20 mouse cellular contexts compared by ENCODE assay signal in the genomic region with DNA sequence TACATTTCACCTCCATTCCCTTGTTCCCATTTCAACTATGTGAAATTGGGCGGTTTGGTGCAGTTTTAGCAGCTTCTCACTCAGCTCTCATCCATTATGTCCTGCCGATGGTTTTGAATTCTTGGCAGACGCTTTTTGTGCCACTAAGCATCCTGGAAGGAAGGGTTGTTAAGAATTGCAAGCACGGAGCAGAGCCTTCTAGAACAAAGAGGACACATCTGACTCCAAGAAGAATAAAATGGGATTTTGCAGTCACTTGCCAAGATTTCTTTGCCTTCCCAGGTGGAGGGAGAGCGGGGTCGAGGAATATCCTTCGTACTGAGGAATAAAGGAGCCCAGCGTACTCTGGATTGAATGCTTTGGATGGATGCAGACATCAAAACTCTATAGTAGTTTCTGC.
DNase-seq lines count a peak whose midpoint lies in the region; ATAC-seq and TF ChIP-seq lines count a peak whose summit lies in the region.
"Had no signal": no experiment of that assay in that cellular context is flagged by ENCODE, and none has a peak within 500 bp of the region (broad histone marks: within the 10 kb centered on the region; RNA-seq: fewer than 3 reads in every experiment).

No protein-coding gene starts in this region.

- no peak for TF ChIP-seq CTCF in left cerebral cortex, adult 2 months (IDR thresholded peaks at IDR 0.05)

- H3K27ac ChIP-seq in hindbrain, embryonic 15.5 days (replicated peaks), result 0 out of 2 replicates have a peak overlapping the region, but pooled peaks have one; percentile 20
- H3K27ac ChIP-seq in hindbrain, embryonic 11.5 days (ENCODE audit: low read depth, low read length), result no peak overlapping the region
- peak overlapping the region; percentile 54 for H3K27ac ChIP-seq in hindbrain, embryonic 16.5 days (ENCODE audit: low read depth, low read length)
- no peak overlapping the region for H3K27ac ChIP-seq in neural tube, embryonic 15.5 days (replicated peaks)
- no peak overlapping the region for H3K27ac ChIP-seq in left cerebral cortex, adult 2 months
- H3K27ac ChIP-seq: heart, adult 2 months; kidney, embryonic 15.5 days; liver, embryonic 14.5 days; lung, embryonic 15.5 days had no signal

- intact Hi-C loops in left cerebral cortex, adult 2 months (cut with DNase I), result no loop called here

- no peaks in the 10 kb centered on the region; the same call in 1 of the 2 replicates for H3K4me1 ChIP-seq in hindbrain, embryonic 15.5 days (replicated peaks)
- no peaks in the 10 kb centered on the region for H3K4me1 ChIP-seq in hindbrain, embryonic 11.5 days (replicated peaks; ENCODE audit: control insufficient read depth, insufficient read depth, low read length)
- H3K4me1 ChIP-seq in hindbrain, embryonic 16.5 days (ENCODE audit: control insufficient read depth, insufficient read depth, low read depth, low read length), result peaks cover 4% of the 10 kb centered on the region
- no peaks in the 10 kb centered on the region for H3K4me1 ChIP-seq in neural tube, embryonic 15.5 days
- H3K4me1 ChIP-seq: kidney, embryonic 15.5 days; lung, embryonic 15.5 days had no signal

- WGBS in hindbrain, embryonic 15.5 days, result 38% methylated on average over 8 of the region's 8 CpGs
- 64% methylated on average over 8 of the region's 8 CpGs for WGBS in hindbrain, embryonic 11.5 days
- 34% methylated on average over 8 of the region's 8 CpGs for WGBS in hindbrain, embryonic 16.5 days
- WGBS in neural tube, embryonic 15.5 days, result 50% methylated on average over 8 of the region's 8 CpGs

- peak; percentile 16 to 31 for DNase-seq in cerebellum, postnatal 14 days
- DNase-seq in cerebellum, postnatal 36 days, result no peak
- no peak for DNase-seq in hindbrain, embryonic 11.5 days (ENCODE audit: low spot score)
- DNase-seq in left cerebral cortex, adult 9 months (ENCODE audit: low spot score in 2 of 2), result no peak
- DNase-seq in left cerebral cortex, adult 2 months (ENCODE audit: extremely low spot score in 1 of 2, low spot score in 2 of 2), result no peak
- DNase-seq: adrenal gland, postnatal 25 days; cerebellum, adult 2 months; gastrocnemius, postnatal 25 days; heart, adult 2 months; heart, postnatal 36 days; lung, postnatal 4 days; thymus, postnatal 4 days had no signal

- H3K4me3 ChIP-seq in hindbrain, embryonic 15.5 days, result no peak overlapping the region
- H3K4me3 ChIP-seq in hindbrain, embryonic 11.5 days (ENCODE audit: low read depth, low read length), result no peak overlapping the region
- H3K4me3 ChIP-seq in hindbrain, embryonic 16.5 days (ENCODE audit: low read length), result no peak overlapping the region
- no peak overlapping the region for H3K4me3 ChIP-seq in neural tube, embryonic 15.5 days (replicated peaks)
- H3K4me3 ChIP-seq in left cerebral cortex, adult 2 months, result no peak overlapping the region
- H3K4me3 ChIP-seq: heart, adult 2 months; kidney, embryonic 15.5 days; lung, embryonic 15.5 days had no signal

- H3K36me3 ChIP-seq in hindbrain, embryonic 15.5 days, result no peaks in the 10 kb centered on the region
- H3K36me3 ChIP-seq in hindbrain, embryonic 11.5 days (ENCODE audit: control insufficient read depth, insufficient read depth, low read length), result no peaks in the 10 kb centered on the region
- H3K36me3 ChIP-seq in hindbrain, embryonic 16.5 days (ENCODE audit: control insufficient read depth, insufficient read depth, low read length), result no peaks in the 10 kb centered on the region
- H3K36me3 ChIP-seq in neural tube, embryonic 15.5 days, result no peaks in the 10 kb centered on the region
- H3K36me3 ChIP-seq: kidney, embryonic 15.5 days; lung, embryonic 15.5 days had no signal

- no peak overlapping the region for H3K9ac ChIP-seq in hindbrain, embryonic 15.5 days
- no peak overlapping the region for H3K9ac ChIP-seq in hindbrain, embryonic 11.5 days (ENCODE audit: low read depth, low read length)
- peak overlapping the region; percentile 27; the same call in 1 of the 2 replicates for H3K9ac ChIP-seq in hindbrain, embryonic 16.5 days (ENCODE audit: low read depth, low read length)
- no peak overlapping the region for H3K9ac ChIP-seq in neural tube, embryonic 15.5 days (replicated peaks)
- H3K9ac ChIP-seq: kidney, embryonic 15.5 days; liver, embryonic 14.5 days; lung, embryonic 15.5 days had no signal

- no peaks in the 10 kb centered on the region for H3K9me3 ChIP-seq in hindbrain, embryonic 15.5 days
- H3K9me3 ChIP-seq in hindbrain, embryonic 11.5 days (ENCODE audit: control insufficient read depth, low read length), result no peaks in the 10 kb centered on the region
- no peaks in the 10 kb centered on the region for H3K9me3 ChIP-seq in hindbrain, embryonic 16.5 days (ENCODE audit: control insufficient read depth, low read length)
- H3K9me3 ChIP-seq in neural tube, embryonic 15.5 days (replicated peaks), result no peaks in the 10 kb centered on the region
- H3K9me3 ChIP-seq: kidney, embryonic 15.5 days; lung, embryonic 15.5 days had no signal

- ATAC-seq in hindbrain, embryonic 15.5 days (ENCODE audit: low FRiP score, low read depth), result peak; percentile 51; the same call in 1 of the 2 replicates
- no peak for ATAC-seq in hindbrain, embryonic 11.5 days (ENCODE audit: low FRiP score)
- peak; percentile 73; the same call in 1 of the 2 replicates for ATAC-seq in hindbrain, embryonic 16.5 days
- no peak for ATAC-seq in neural tube, embryonic 15.5 days (ENCODE audit: low FRiP score)
- ATAC-seq: CD4-positive, CD25-positive, alpha-beta regulatory T cell, adult 4 months; intestine, embryonic 16.5 days had no signal

- no peaks in the 10 kb centered on the region for H3K27me3 ChIP-seq in hindbrain, embryonic 15.5 days
- H3K27me3 ChIP-seq in hindbrain, embryonic 11.5 days (ENCODE audit: control insufficient read depth, insufficient read depth, low read length), result no peaks in the 10 kb centered on the region
- H3K27me3 ChIP-seq in hindbrain, embryonic 16.5 days (replicated peaks; ENCODE audit: control insufficient read depth, insufficient read depth, low read length), result no peaks in the 10 kb centered on the region
- H3K27me3 ChIP-seq in neural tube, embryonic 15.5 days (replicated peaks), result no peaks in the 10 kb centered on the region
- H3K27me3 ChIP-seq: lung, embryonic 15.5 days had no signal

- peak overlapping the region; percentile 38 for H3K4me2 ChIP-seq in hindbrain, embryonic 15.5 days
- H3K4me2 ChIP-seq in hindbrain, embryonic 11.5 days (replicated peaks; ENCODE audit: low read depth, low read length), result no peak overlapping the region
- peak overlapping the region; percentile 46 for H3K4me2 ChIP-seq in hindbrain, embryonic 16.5 days (ENCODE audit: low read length)
- H3K4me2 ChIP-seq in neural tube, embryonic 15.5 days, result peak overlapping the region; percentile 15
- H3K4me2 ChIP-seq: kidney, embryonic 15.5 days; lung, embryonic 15.5 days had no signal

Comparison
In these comparisons a context has a peak if more than half of its experiments do, and no peak if none do; other contexts are left out.
1. DNase-seq: peak in cerebellum, postnatal 14 days (2 of 2); none in cerebellum, postnatal 36 days (0 of 2), hindbrain, embryonic 11.5 days (single experiment), left cerebral cortex, adult 9 months (0 of 2) and left cerebral cortex, adult 2 months (0 of 2).
2. ATAC-seq: peak in hindbrain, embryonic 15.5 days (single experiment) and hindbrain, embryonic 16.5 days (single experiment); none in hindbrain, embryonic 11.5 days (single experiment) and neural tube, embryonic 15.5 days (single experiment).
3. H3K27ac ChIP-seq: peak in hindbrain, embryonic 15.5 days (single experiment) and hindbrain, embryonic 16.5 days (single experiment); none in hindbrain, embryonic 11.5 days (single experiment), neural tube, embryonic 15.5 days (single experiment) and left cerebral cortex, adult 2 months (single experiment).